Mouse (Mus musculus): Measurements from ENCODE around the gene Vma21-ps. TPM values are rescaled to one million over a fixed set of nuclear protein-coding genes. Genes with fewer than 3 reads are reported as not detected.
"Not testable (repeated sequence)": the region's sequence is repeated elsewhere in the genome, so short reads cannot be mapped to it uniquely, and the experiment has no call there.

Gene Vma21-ps
- 1 to 10 TPM in 1 of 2 experiments, not detected in 1; 1.6 TPM for total RNA-seq (2021)

GRCm38 (mm10) chr4:52497144-52497543 is at the start of gene Vma21-ps:
TSS of gene Vma21-ps (minus strand) at chr4:52497244.
- not testable (repeated sequence) for DNase-seq

- no peak for DNase-seq
Observed at GRCm38 (mm10) chr4:52543001-52543400, 46.0 kb upstream of the Vma21-ps start.

GRCm38 (mm10) chr4:52530636-52531035 is 33.6 kb upstream of the Vma21-ps start:
- DNase-seq = no peak

GRCm38 (mm10) chr4:52526464-52526863 is 29.4 kb upstream of the Vma21-ps start:
- no peak for DNase-seq

GRCm38 (mm10) chr4:52519301-52519700 is 22.3 kb upstream of the Vma21-ps start:
- no peak for DNase-seq

- DNase-seq = no peak
Observed at GRCm38 (mm10) chr4:52517580-52517979, 20.5 kb upstream of the Vma21-ps start.

- no peak for DNase-seq
Observed at GRCm38 (mm10) chr4:52487486-52487885, 9.6 kb downstream of the Vma21-ps start.

GRCm38 (mm10) chr4:52473431-52473830 is 23.6 kb downstream of the Vma21-ps start:
- DNase-seq = no peak

- no peak for DNase-seq
Observed at GRCm38 (mm10) chr4:52461321-52461720, 35.7 kb downstream of the Vma21-ps start.

GRCm38 (mm10) chr4:52459726-52460125 is 37.3 kb downstream of the Vma21-ps start:
- DNase-seq = no peak

Other genes with a start within 250 kb of the Vma21-ps start
- gene Smc2, start 58.0 kb downstream of the Vma21-ps start, total RNA-seq (2021) = 10 to 100 TPM; 36.7 to 39.2 TPM
- not detected for gene Toporsl, start 99.0 kb upstream of the Vma21-ps start, total RNA-seq (2021)